Mouse (Mus musculus) cerebellum, adult 2 months (tissue): Measurements from ENCODE around the gene Krt78. TPM values are rescaled to one million over a fixed set of nuclear protein-coding genes. Genes with fewer than 3 reads are reported as not detected.

ENCODE experiments used
- DNase-seq, 2 experiments: peaks; one replicate each; pipeline ENCODE4 v3.0.0; 2021
- H3K27ac ChIP-seq: fragments of 200-500 bp; 2 replicates; pipeline ENCODE4 v1.5.1; 2012; ENCODE audit warnings: low read length, control low read depth, inconsistent platforms; ENCODE audit not compliant: insufficient read depth
- H3K27me3 ChIP-seq: fragments of 200-500 bp; 2 replicates; pipeline ENCODE4 v1.6.1; 2012; ENCODE audit warnings: inconsistent platforms, mild to moderate bottlenecking, low read length, moderate library complexity; ENCODE audit not compliant: control insufficient read depth, insufficient read depth
- H3K4me1 ChIP-seq: fragments of 200-500 bp; 2 replicates; pipeline ENCODE4 v1.6.1; 2011; ENCODE audit warnings: low read length; ENCODE audit not compliant: control insufficient read depth, insufficient read depth
- H3K4me3 ChIP-seq: fragments of 200-500 bp; replicated peaks from 2 replicates; pipeline ENCODE3; 2011; ENCODE audit warnings: mild to moderate bottlenecking, low read depth, low read length, control low read depth; ENCODE audit not compliant: insufficient read depth
- CTCF ChIP-seq: fragments of 200-500 bp; IDR thresholded peaks from 2 replicates; pipeline ENCODE4 v1.5.1; 2011; ENCODE audit warnings: low read depth, mild to moderate bottlenecking, control low read depth, low read length, moderate library complexity, borderline replicate concordance; ENCODE audit not compliant: insufficient read depth
- POLR2A ChIP-seq: fragments of 200-500 bp; IDR thresholded peaks from 2 replicates; pipeline ENCODE4 v1.6.1; 2011; ENCODE audit warnings: low read length, control low read depth, borderline replicate concordance; ENCODE audit not compliant: insufficient read depth
- WGBS: fragments of 180-500 bp; shearing (Covaris S2); methylation state at CpG from one replicate; pipeline ENCODE4 v1.1.7; 2018; 5-methylcytosine and 5-hydroxymethylcytosine counted together
- polyA plus RNA-seq: library from polyadenylated mRNA; depleted of rRNA; stranded (reverse); fragments of >200 nt; gene quantifications from 2 replicates; pipeline ENCODE4 v1.2.3, GENCODE M21; 2012

Krt78 gene
- polyA plus RNA-seq, 1 experiment: not detected

GRCm38 (mm10) chr15:101958891-101959290, 4.8 kb upstream of the Krt78 start:
- TF ChIP-seq POLR2A (no peak), CTCF (no peak)
- Histone ChIP-seq H3K4me3 (no peak overlapping the region), H3K27me3 (no peaks in the 10 kb centered on the region), H3K27ac (no peak overlapping the region), H3K4me1 (no peaks in the 10 kb centered on the region; the same call in 1 of the 2 replicates)
- 75% methylated on average over 3 of the region's 3 CpGs for WGBS
- DNase-seq: no peak

DNA sequence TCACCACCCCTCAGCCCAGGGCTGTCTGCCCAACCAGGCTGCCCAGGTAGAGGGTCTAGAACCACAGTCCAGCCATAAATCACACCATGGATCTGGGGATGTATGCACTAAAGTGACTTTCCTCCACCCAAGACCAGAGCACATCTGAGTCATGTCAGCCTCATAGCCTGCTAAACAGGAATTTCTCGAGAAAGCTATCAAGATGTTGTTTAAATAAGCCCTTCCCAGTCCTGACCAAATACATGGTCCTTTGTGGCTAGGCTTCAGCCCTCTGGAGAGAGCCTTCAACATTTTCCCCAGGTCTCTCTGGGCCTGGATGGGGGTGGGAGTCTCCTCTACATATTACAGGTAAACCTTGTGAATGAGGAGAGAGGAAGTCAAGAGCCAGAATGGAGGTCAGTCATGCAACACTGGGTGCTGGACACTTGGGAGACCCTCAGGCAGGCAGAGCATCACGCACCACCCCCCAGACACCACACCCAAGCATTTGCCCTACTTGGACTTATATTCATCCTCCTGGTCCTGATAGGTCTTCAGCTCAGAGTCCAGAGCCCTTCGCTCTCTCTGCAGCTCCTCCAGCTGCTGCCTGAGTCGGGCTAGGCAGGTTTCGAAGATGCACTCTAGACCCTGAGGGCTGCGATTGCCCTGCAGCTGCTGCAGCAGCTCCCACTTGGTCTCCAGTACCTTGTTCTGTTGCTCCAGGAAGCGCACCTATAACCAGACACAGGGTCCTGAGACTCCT, 1.2 kb downstream of the Krt78 start:
- Histone ChIP-seq H3K4me3 (no peak overlapping the region), H3K4me1 (no peaks in the 10 kb centered on the region; the same call in 1 of the 2 replicates), H3K27ac (no peak overlapping the region), H3K27me3 (no peaks in the 10 kb centered on the region; the same call in 1 of the 2 replicates)
- no peak for DNase-seq
- 89% methylated on average over 7 of the region's 7 CpGs for WGBS
- no peak for TF ChIP-seq CTCF
- no peak for TF ChIP-seq POLR2A

DNA sequence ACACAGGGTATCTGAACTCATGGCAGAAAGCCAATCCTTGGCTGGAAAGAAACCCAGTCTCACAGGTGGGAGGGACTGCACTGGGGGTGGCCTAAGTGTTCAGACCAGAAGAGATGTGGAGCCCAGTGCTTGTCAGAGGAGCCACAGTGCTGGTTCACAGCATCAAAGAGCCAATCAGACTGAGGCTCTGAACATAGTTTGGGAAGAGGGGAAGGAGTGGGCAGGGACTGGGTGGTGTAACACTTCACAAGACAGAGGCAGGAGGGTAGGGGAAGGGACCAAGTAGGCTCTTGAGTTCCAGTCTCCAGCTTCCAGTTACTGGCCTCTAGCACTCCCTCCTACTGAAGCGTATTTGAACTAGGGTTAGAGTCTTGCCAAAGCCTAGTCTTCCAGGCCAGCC, 8.7 kb downstream of the Krt78 start:
- no peak overlapping the region for H3K4me3 ChIP-seq
- no peak for DNase-seq
- WGBS: 79% methylated on average over 1 of the region's 1 CpGs

GRCm38 (mm10) chr15:101941948-101942347, 12.1 kb downstream of the Krt78 start:
- WGBS: 54% methylated on average over 8 of the region's 8 CpGs
- H3K4me3 ChIP-seq: no peak overlapping the region

More for the DNA sequence above, 8.7 kb downstream of the Krt78 start:
- TF ChIP-seq POLR2A (no peak), CTCF (no peak)
- Histone ChIP-seq H3K4me1 (no peaks in the 10 kb centered on the region), H3K27me3 (no peaks in the 10 kb centered on the region), H3K27ac (no peak overlapping the region)

DNA sequence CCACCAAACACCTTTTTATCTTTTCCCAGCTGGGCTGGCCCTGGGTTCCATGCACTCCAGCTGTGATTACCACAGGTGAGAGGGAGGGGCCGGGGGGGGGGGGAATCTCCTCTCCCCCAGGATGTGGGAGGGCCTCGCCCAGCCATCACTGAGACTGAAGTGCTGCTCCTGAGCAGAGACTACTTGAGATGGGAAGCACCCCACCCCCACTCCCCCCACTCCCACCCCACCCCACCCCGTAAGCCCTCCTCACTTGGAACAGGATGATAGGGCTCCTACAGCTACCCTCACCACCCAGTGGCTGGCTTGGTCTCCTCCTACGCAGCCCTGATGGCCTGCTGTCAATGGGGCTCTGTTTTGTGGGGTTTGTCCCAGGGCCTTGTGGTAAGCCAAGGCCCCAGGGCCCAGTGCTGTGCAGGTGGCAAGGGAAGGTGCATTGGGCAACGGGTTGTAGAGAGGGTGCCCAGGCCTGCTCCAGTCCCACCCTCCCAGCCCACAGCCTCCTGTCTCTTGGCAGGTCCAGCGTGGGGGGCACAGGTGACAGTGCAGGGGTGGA, 13.7 kb downstream of the Krt78 start, which contains the start of gene Krt79:
TSS of gene Krt79 (minus strand) at position 51 of the 556 bp plus-strand sequence.
- TF ChIP-seq CTCF (no peak), POLR2A (no peak)
- 61% methylated on average over 6 of the region's 6 CpGs for WGBS
- DNase-seq: no peak

More at GRCm38 (mm10) chr15:101941948-101942347, 12.1 kb downstream of the Krt78 start:
- no peak for DNase-seq
- TF ChIP-seq CTCF (no peak), POLR2A (no peak)
- Histone ChIP-seq H3K27ac (no peak overlapping the region), H3K27me3 (no peaks in the 10 kb centered on the region), H3K4me1 (no peaks in the 10 kb centered on the region)

GRCm38 (mm10) chr15:101938600-101939308, 15.3 kb downstream of the Krt78 start:
- no peak overlapping the region for H3K4me3 ChIP-seq
- H3K27me3 ChIP-seq: no peaks in the 10 kb centered on the region
- no peak for TF ChIP-seq POLR2A
- no peak for TF ChIP-seq CTCF
- H3K4me1 ChIP-seq: no peaks in the 10 kb centered on the region
- H3K27ac ChIP-seq: no peak overlapping the region
- WGBS: 86% methylated on average over 9 of the region's 9 CpGs
- no peak for DNase-seq

More for the DNA sequence above, 13.7 kb downstream of the Krt78 start, which contains the start of gene Krt79:
- H3K27ac ChIP-seq: no peak within 1 kb of the TSS
- no peaks in the 10 kb centered on the region for H3K4me1 ChIP-seq
- no peaks in the 10 kb centered on the region for H3K27me3 ChIP-seq
- H3K4me3 ChIP-seq: no peak within 1 kb of the TSS

GRCm38 (mm10) chr15:101933024-101933423, 21.1 kb downstream of the Krt78 start:
- TF ChIP-seq POLR2A (no peak), CTCF (no peak)
- no peaks in the 10 kb centered on the region for H3K27me3 ChIP-seq
- H3K27ac ChIP-seq: no peak overlapping the region
- peaks cover 4% of the 10 kb centered on the region; the same call in 1 of the 2 replicates for H3K4me1 ChIP-seq
- WGBS: 70% methylated on average over 6 of the region's 6 CpGs
- no peak for DNase-seq
- H3K4me3 ChIP-seq: no peak overlapping the region

GRCm38 (mm10) chr15:101929666-101930065, 24.4 kb downstream of the Krt78 start:
- 12% methylated on average over 17 of the region's 17 CpGs for WGBS
- no peak for DNase-seq
- no peak overlapping the region for H3K27ac ChIP-seq
- no peaks in the 10 kb centered on the region for H3K27me3 ChIP-seq
- TF ChIP-seq POLR2A (no peak), CTCF (no peak)
- peaks cover 4% of the 10 kb centered on the region; the same call in 1 of the 2 replicates for H3K4me1 ChIP-seq
- H3K4me3 ChIP-seq: no peak overlapping the region
